Mouse (Mus musculus): ENCODE measurements around the gene Naa25. TPM values are rescaled to one million over a fixed set of nuclear protein-coding genes. Genes with fewer than 3 reads are reported as not detected.
A peak's percentile ranks its signal among the peaks of the same experiment; 100 is the strongest.

Gene Naa25
- total RNA-seq, 2 experiments from 2014 or later: 22.2 to 23.7 TPM

DNA sequence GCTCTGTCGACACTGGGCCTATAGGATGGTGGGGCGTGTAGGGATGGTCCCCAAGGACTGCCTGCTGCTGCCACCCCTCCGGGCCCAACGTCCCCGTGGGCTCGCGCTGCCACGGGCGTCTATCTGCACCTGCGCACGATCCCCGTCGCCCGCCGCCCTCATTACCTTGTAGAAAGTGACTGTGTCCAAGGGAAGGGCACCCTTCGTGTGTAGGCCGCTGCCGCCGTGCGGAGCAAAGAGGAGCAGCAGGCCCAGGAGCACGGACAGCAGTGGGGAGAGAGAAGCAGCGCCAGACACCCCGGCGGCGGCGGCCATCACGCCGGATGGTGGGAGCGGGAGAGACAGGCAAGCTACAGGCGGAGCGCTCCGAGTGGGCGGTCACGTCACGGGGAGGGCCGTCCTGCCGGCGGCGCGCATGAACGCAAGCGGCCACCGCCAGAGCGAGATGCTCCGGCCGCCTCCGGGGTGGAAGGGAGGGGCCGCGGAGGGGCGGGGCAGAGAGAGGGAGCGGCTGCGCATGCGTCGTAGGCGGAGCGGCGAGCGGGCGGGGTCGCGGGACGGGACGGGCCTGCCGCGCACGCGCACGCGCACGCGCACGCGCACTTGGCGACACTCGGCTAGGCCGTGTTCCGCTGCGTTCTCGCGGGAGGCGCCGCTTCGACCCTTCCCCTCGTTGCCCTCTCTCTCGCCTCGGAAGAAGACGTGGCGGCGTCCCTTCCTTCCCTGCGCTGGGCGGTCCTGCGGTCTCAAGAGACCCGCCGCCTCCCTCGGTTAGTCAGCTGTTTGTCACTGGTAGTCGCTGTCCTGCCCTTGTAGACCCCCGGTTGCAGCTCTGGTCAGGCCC is 54.5 kb downstream of the Naa25 start, which contains the start of gene Erp29:
Gene Erp29, minus strand, starts transcription at position 481 of the 844 bp plus-strand sequence.
- DNase-seq: peak; percentile 100

DNA sequence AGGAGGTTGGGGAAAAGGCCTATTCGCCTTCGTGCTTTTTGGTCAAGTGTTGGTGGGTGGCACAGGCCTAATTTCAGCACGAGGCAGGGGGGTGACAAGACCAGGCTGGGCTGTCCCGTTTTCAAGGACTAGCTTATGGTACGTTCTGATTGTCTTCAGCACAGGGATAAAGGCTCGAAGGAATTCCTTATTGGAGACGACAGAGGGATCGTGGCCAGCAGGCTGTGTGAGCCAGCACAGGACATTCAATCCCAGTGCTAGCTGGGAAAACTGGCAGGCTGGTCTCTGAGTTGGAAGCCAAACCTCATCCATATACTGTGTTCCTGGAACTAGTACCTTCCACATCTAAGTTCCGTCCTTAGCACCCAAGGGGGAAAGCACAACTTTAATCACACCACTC is 55.2 kb downstream of the Naa25 start:
- peak; percentile 70 for DNase-seq

DNA sequence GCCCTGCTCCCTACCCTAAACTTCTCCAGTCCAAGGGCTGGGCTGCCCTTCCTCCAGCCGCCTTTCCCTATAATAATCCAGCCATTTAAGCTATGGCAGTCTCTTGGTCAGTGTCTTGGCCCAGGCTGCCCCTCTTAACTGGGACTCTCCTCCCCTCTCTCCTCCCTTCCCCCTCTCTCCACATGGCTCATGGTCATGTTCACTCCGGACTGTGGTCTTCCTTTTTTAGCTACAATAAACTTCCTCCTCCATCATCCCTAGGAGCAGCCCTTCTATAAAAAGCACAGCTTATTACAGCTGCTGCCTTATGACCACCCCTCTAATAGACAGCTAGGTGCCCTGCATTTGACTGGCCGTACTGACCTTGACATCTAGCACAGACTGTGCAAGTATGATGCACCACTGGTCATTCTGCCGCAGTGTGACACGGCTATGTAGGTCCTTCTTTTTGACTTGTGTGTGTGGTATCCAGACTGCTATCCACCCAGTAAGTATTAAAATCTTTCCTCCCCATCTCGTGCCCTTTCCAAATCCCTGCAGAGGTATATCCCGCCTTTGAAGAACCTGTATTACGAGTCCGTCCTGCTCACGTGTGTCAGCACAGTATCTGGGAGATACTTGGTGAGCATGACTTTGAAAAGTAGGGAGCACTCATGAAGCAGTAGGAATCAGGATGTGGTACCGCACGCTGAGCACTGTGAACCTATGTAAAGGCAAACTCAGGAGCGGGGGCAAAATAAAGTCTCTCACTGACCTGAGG is 56.2 kb downstream of the Naa25 start:
- no peak for DNase-seq

DNA sequence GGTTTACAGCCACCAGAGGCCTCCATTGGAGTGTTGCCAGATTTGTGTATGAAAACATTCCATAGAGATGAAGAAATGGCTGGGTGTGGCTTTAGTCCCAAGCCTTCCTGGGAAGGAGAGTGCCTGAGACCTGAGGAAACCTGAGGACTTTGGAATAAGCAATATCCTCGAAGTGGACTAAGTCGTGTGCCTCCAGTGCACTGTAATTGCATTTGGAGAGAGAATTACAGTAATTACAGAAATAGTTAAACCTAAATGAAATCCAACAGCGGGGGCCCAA is 56.7 kb downstream of the Naa25 start:
- DNase-seq: no peak

DNA sequence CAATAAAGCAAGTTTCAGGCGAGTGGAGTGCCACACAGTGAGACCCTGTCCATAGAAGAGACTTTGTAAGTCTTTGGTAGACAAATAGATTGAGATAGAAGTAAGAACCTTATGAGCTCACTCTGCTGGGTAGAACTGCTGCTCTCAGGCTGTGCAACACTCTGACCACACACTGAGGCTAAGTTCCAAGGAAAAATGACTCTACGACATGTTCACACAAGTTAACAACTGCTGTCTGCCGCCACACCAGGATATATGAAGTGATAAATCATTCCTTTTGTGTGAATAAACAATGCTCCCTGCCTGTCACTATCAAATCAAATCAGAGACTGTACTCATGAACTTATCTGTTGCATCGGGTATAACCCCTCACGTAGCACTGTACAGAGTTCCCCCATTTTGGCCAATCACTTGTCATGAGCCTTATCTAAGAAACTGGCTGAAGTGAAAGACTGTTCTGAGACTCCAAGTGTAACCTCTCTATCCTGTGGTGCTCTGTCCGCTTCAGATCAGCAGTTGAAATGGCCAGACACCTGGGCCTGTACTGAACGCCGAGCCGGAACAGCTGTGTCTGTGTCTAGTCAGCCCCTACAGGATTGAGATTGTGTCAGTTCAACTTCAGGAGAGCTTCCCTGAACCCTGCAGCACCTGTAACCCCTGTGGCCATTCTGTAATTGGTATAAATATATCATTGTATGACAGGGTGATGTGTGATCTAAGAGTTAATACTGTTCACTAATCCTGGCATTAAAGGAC is 58.0 kb downstream of the Naa25 start:
- DNase-seq: no peak

DNA sequence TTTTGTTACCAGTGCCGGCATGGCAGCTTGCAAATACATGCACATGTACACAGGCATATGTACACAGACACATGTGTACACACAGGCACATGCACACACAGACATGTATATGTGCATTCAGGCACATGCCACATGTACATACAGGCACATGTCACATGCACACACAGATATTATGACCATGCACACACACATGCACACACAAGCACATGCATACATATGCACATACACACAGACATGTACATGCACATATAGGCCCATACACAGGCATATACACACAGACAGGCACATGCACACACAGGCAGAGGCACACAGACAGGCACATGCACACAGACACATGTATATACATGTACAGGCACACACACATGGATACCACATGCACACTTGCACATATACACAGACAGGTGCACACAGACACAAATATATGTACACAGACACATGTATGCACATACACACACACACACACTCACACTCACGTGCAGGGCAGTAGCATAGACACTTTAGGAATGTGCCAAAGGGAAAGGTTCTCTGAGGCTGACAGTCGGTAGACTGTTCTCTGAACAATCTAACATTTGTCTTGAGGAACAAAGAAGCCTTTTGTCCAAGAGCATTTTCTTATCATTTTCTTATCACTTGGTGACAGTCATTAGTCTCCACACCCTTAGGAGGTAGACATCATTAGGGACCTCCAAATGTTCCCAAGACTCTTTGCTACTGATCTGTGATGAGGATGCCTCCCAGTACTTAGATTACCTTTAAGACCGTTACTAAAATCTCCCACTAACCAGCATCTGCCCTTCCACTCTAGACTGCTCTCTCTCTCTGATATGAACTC is 63.8 kb downstream of the Naa25 start:
- DNase-seq: no peak

DNA sequence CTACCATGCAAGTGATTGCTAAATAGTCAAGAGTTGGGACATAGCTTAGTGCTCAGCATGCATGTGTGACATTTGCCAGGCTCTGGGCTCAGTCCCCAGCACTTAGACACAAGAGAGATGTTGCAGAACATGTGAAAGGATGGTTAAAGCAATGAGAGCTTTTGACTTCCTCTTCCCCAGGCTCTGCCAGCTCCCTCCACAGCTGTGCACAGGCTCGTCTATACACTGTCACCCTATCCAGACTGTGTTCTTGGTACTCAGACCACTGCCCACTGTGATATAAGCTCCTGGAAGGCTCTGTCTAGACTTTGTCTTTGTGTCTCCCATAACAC is 64.4 kb downstream of the Naa25 start:
- DNase-seq: no peak

DNA sequence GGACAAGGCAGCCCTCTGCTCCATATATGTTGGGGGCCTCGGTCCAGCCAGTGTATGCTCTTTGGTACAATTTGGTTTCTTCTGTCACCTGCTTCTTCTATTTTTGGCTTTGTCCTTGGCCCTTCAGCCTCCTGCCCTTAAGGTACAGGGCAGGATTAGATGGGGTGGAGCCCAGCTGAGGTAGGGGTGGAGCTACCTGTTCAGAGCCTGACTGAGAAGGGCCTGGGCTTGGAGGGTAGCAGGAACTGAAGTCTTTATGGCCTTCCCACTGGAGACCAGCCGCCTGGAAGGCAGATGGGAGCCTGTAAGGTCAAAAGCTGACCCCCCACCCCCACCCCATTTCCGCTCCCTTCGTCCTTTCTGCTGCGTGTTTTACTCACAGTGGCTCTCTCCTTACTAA is 65.2 kb downstream of the Naa25 start:
- DNase-seq: no peak

DNA sequence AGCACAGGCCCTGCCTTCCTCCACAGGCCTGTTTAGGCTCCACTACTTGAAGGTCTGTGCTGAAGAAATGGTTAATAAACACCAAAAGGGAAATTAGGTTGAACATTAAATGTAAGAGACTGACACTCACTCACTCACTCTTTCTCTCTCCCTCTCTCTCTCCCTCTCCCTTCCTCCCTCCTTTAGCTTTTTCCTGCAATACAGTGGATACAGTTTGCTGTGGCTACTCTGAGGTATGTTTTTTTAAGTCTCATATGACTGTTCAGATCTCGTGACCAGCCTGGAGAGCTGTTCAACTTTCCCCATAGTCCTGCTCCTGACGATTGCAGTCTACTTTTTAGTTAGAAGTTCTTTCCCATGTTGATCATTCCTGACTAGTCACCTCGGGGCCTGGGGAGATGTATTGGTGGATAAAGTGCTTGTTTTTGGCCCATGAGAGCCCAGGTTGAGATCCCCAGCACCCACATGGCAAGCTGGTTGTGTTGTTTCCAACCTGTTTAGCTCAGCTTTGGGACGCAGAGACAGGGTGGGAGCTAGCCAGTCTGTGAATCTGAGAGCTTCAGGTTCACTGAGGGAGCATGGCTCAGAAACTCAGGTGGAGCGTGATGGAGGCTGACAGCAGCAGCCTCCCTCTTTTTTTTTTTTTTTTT is 66.0 kb downstream of the Naa25 start:
- DNase-seq: no peak

DNA sequence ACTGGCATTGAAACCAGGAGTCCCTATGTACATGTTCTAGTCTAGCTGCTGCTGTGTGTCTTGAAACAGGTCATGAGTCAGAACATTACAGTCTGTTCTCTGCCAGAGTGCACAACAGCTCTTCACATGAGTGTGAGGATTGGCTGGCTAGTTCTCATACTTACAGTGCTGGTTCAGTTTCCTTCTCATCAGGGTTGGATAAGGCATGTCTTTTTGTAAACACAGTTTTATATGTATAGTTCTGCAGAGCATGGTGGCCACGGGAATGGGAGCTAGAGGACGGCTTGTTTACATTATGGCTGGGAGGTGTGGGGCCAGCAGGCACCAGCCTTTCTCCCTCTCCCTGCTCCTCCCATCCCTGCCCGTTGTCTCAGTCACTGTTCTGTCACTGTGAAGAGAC is 71.8 kb downstream of the Naa25 start:
- no peak for DNase-seq

DNA sequence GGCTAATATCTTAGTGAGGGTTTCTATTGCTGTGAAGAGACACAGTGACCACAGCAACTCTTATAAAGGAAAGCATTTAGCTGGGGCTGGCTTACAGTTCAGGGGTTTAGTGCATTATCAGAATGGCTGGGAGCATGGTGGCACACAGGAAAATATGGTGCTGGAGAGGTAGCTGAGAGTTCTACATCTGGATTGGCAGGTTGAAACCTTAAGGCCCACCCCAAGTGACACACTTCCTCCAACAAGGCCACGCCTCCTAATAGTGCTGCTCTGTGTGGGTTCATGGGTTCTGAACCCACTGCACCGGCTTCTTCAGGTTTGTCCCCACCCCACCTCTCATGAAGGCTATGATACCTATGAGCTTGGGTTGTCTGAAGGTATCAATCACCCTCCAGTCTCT is 74.7 kb downstream of the Naa25 start:
- DNase-seq: no peak

DNA sequence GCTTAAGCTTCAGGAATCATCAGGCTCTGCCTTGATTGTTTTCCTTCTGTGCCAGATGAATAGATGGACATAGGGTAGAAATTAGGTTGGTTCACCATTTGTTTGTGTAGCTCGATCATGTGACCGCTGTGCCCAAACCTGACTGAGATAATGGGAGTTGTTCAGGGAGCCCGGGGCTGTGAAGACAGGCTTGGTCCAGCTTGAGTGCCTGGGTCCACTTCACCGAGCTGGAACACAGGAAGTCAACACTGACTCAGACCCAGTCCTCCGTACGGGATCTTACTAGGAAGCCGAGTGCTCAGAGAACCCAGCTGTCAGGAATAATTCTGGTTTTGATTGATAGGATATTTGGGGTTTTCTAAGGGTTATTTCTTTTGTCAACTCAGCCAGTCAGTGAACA is 76.9 kb downstream of the Naa25 start:
- DNase-seq: no peak

DNA sequence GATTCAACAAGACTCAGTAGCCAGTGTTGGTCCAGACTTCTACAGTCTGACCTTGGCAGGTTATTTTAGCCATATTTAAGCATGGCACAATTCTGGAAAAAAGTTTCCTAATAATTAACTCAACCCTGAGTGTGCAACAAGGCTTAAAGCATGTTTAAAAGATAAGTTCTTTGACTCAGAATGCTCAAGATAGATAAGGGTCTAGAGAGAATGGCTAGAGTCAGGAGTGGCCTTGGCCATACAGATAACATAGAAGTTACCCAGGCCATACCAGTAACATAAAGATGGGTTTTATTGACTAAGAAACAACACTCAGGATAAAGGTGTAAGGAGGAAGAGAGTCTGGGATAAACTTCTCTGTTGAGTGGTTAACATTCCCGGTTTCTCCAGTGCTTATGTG is 78.3 kb downstream of the Naa25 start:
- no peak for DNase-seq

DNA sequence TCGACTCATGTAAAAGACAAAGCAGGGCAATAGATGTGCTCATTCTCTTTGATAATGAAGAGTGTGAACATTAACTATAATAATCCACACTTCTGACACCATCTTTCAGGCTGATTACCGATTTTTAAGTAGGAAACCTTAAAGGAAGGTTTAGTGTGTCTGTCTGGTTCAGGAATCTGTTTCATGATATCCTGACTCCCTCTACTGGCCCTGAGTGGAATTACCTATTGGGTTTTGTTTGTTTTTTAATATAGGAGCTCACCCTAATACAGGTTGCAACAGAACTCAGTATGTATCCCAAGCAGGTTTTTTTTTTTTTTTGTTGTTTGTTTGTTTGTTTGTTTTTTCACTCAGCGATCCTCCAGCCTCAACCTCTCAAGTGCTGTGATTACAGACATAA is 79.9 kb downstream of the Naa25 start:
- DNase-seq: no peak

DNA sequence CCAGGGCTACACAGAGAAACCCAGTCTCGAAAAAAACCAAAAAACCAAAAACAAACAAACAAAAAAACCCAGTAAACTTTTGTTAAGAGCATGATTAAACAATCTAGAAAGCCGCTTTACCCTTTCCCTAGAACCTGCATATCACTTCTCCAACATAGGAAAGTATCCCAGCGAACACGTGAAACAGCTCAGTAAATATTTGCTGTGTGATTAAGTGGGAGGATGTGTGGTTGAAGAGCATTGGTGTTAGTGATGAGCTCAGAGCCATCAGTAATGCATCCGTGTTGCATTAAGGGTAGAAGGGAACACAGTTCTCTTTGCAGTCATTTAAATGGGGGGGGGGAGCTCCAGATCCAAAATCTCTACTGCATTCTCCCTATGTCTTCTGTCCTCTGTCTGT is 87.1 kb downstream of the Naa25 start:
- DNase-seq: no peak

DNA sequence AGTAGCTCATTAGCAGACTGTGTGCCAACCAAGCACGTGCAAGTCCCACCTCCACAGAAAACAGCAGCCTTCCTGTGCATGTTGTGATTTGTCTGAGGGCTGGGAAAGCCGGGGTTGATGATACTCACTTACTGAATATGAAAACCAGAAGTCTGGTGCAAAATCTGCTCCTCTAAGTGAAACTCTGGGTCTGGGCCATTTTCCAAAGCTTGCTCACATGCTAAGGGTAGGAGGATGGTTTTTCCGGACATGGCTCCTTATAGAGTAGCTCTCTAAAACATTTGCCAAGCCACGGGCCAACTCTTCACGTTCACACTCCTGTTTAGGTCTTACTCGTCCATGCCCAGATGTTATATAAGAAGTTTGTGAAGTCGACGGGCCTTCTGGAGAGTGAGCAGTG is 95.6 kb downstream of the Naa25 start:
- DNase-seq: no peak

Other genes with a start within 250 kb of the Naa25 start
- 10 to 100 TPM; 68.7 to 72.8 TPM for gene Ptpn11, start 206.5 kb upstream of the Naa25 start, total RNA-seq (2021)
- 100 to 1,000 TPM; 744 to 776 TPM for gene Rpl6, start 193.5 kb upstream of the Naa25 start, total RNA-seq (2021)
- gene Hectd4, start 177.7 kb upstream of the Naa25 start, total RNA-seq (2021): 10 to 100 TPM; 12.7 to 16.6 TPM
- gene Trafd1, start 12.3 kb upstream of the Naa25 start, total RNA-seq (2021): 10 to 100 TPM; 54.2 to 59.1 TPM
- 1 to 10 TPM; 6.4 to 7.1 TPM for gene Tmem116, start 54.0 kb downstream of the Naa25 start, total RNA-seq (2021)
- 10 to 100 TPM; 70.3 to 80.6 TPM for gene Erp29, start 54.6 kb downstream of the Naa25 start, total RNA-seq (2021)
- not detected for gene Adam1b, start 105.5 kb downstream of the Naa25 start, total RNA-seq (2021)
- gene Adam1a, start 147.5 kb downstream of the Naa25 start, total RNA-seq (2021): 1 to 10 TPM; 2.3 to 3.7 TPM
- not detected for gene Gm42878, start 147.5 kb downstream of the Naa25 start, total RNA-seq (2021)
- gene Mapkapk5, start 148.0 kb downstream of the Naa25 start, total RNA-seq (2021): 10 to 100 TPM; 64.4 to 72.4 TPM
- 100 to 1,000 TPM; 117 to 123 TPM for gene Aldh2, start 195.9 kb downstream of the Naa25 start, total RNA-seq (2021)
- 10 to 100 TPM; 10.1 to 10.3 TPM for gene Acad12, start 221.0 kb downstream of the Naa25 start, total RNA-seq (2021)